Mouse (Mus musculus) kidney, embryonic 14.5 days (tissue): ENCODE results near the gene Rbpj. TPM values are rescaled to one million over a fixed set of nuclear protein-coding genes. Genes with fewer than 3 reads are reported as not detected.

Source experiments
- ATAC-seq: fragments of 200-750 bp; cut with Nextera tagmentation; 2 replicates; pipeline ENCODE4 v1.8.0; 2017; ENCODE audit warnings: moderate number of reproducible peaks, mild to moderate bottlenecking, moderate TSS enrichment, moderate library complexity; ENCODE audit not compliant: low FRiP score, low TSS enrichment
- H3K27ac ChIP-seq: fragments of 300-500 bp; sonication (generic); 2 replicates; pipeline ENCODE4 v1.5.1; 2014; ENCODE audit warnings: low read depth, mild to moderate bottlenecking, low read length, moderate library complexity, mixed read lengths
- H3K27me3 ChIP-seq: fragments of 300-500 bp; sonication (generic); 2 replicates; pipeline ENCODE4 v1.6.1; 2014; ENCODE audit warnings: mild to moderate bottlenecking, low read length; ENCODE audit not compliant: control insufficient read depth, insufficient read depth
- H3K36me3 ChIP-seq: fragments of 300-500 bp; sonication (generic); 2 replicates; pipeline ENCODE4 v1.6.1; 2014; ENCODE audit warnings: low read length, mixed read lengths; ENCODE audit not compliant: control insufficient read depth, insufficient read depth
- H3K4me1 ChIP-seq: fragments of 300-500 bp; sonication (generic); 2 replicates; pipeline ENCODE4 v1.6.1; 2014; ENCODE audit warnings: low read length, mixed read lengths; ENCODE audit not compliant: control insufficient read depth, insufficient read depth
- H3K4me2 ChIP-seq: fragments of 300-500 bp; sonication (generic); replicated peaks from 2 replicates; pipeline ENCODE4 v1.6.1; 2014; ENCODE audit warnings: low read depth, mild to moderate bottlenecking, low read length
- H3K4me3 ChIP-seq: fragments of 300-500 bp; sonication (generic); 2 replicates; pipeline ENCODE4 v1.5.1; 2014; ENCODE audit warnings: mild to moderate bottlenecking, low read length
- H3K9ac ChIP-seq: fragments of 300-500 bp; sonication (generic); 2 replicates; pipeline ENCODE4 v1.6.1; 2014; ENCODE audit warnings: low read depth, mild to moderate bottlenecking, low read length, moderate library complexity
- H3K9me3 ChIP-seq: fragments of 300-500 bp; sonication (generic); 2 replicates; pipeline ENCODE4 v1.6.1; 2016; ENCODE audit warnings: low read length; ENCODE audit not compliant: control insufficient read depth
- WGBS: fragments of 180-500 bp; shearing (Covaris S2); extraction: QIAGEN DNeasy Blood & Tissue Kit; methylation state at CpG from one replicate; pipeline ENCODE4 v1.1.7; 2014; 5-methylcytosine and 5-hydroxymethylcytosine counted together
- polyA plus RNA-seq: library from polyadenylated mRNA; unstranded; fragments of >200 nt; fragmentation: Nextera tagmentation; extraction: Ambion mirVana; gene quantifications from 2 replicates; pipeline ENCODE4 v1.2.1, GENCODE M21; 2014

Gene Rbpj
- polyA plus RNA-seq, 1 experiment from 2014 or later = 47.4 TPM

DNA sequence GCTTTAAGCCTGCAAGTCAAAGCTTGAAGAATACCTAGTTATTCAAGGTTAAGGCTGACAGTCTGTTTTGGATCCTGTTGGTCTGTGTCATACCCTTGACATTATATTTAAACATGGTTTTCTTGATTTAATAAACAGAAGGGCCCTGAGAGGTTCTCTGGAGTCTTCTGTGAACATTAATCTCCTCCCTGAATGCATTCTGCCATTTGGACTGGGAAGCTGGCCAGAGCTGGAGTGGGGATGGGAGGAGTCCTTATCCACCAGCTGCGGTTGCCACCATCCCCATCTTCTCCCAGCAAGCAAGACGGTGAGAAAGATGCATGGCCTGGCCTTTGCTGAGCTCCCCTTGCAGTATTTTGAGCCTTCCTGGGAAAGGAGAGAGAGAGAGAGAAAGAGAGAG, 220.4 kb downstream of the Rbpj start:
- no peaks in the 10 kb centered on the region for H3K4me1 ChIP-seq
- no peak for ATAC-seq
- 83% methylated on average over 2 of the region's 2 CpGs for WGBS
- no peak overlapping the region for H3K4me2 ChIP-seq
- H3K9me3 ChIP-seq = no peaks in the 10 kb centered on the region
- no peak overlapping the region for H3K9ac ChIP-seq
- H3K36me3 ChIP-seq = no peaks in the 10 kb centered on the region
- H3K27ac ChIP-seq = no peak overlapping the region
- H3K27me3 ChIP-seq = no peaks in the 10 kb centered on the region
- H3K4me3 ChIP-seq = no peak overlapping the region

- H3K4me3 ChIP-seq = no peak overlapping the region
- WGBS = 72% methylated on average over 7 of the region's 7 CpGs
Measured at GRCm38 (mm10) chr5:53688326-53688725, 222.4 kb downstream of the Rbpj start.

DNA sequence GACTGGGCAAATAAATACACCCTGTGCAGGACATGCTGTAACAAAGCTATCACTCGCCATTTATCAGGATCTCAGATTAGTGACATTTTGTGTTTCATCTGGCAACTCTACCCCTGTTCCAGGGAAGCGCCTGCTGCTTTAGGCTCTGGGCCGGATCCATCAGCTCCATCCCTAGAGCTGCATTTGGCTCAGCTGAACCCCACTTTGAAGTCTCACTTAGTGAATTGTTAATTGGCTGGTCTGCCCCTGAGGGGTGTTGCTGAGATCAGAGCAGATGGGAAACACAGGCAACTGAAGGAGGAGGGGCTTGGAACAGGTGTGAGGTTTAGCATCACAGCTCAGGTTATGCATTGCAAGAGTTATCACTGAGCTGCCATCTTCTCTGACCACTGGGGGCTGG, 225.6 kb downstream of the Rbpj start:
- ATAC-seq = no peak
- H3K36me3 ChIP-seq = no peaks in the 10 kb centered on the region
- H3K27ac ChIP-seq = no peak overlapping the region
- no peak overlapping the region for H3K4me2 ChIP-seq
- WGBS = 78% methylated on average over 3 of the region's 3 CpGs
- no peaks in the 10 kb centered on the region for H3K4me1 ChIP-seq
- H3K4me3 ChIP-seq = no peak overlapping the region
- H3K9ac ChIP-seq = no peak overlapping the region
- no peaks in the 10 kb centered on the region for H3K27me3 ChIP-seq
- no peaks in the 10 kb centered on the region for H3K9me3 ChIP-seq

More at GRCm38 (mm10) chr5:53688326-53688725, 222.4 kb downstream of the Rbpj start:
- no peaks in the 10 kb centered on the region for H3K4me1 ChIP-seq
- no peak overlapping the region for H3K4me2 ChIP-seq
- no peaks in the 10 kb centered on the region for H3K9me3 ChIP-seq
- no peaks in the 10 kb centered on the region for H3K36me3 ChIP-seq
- H3K27me3 ChIP-seq = no peaks in the 10 kb centered on the region
- no peak overlapping the region for H3K9ac ChIP-seq
- no peak for ATAC-seq
- no peak overlapping the region for H3K27ac ChIP-seq

DNA sequence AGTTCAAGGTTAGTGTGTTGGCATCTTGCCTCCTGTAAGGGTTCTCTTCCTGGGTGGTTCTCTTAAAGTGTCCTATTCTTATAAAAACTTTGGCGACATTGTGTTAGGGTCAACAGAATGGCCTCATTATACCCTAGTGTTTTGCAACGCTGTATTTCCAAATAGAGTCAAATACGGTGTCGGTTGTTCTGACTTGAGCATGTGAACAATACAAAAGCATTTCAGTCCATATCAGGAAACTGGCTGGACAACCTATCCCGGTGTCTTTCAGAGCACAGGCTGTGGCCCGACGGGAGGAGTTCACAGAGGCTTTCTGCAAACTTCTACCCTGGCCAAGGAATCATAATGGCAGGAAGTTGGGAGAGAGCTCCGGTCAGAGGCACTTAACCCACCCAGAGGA, 226.1 kb downstream of the Rbpj start:
- H3K9ac ChIP-seq = no peak overlapping the region
- no peak overlapping the region for H3K4me2 ChIP-seq
- H3K27me3 ChIP-seq = no peaks in the 10 kb centered on the region
- WGBS = 79% methylated on average over 8 of the region's 8 CpGs
- no peaks in the 10 kb centered on the region for H3K9me3 ChIP-seq
- no peaks in the 10 kb centered on the region for H3K36me3 ChIP-seq
- no peak for ATAC-seq
- no peaks in the 10 kb centered on the region for H3K4me1 ChIP-seq
- no peak overlapping the region for H3K4me3 ChIP-seq
- H3K27ac ChIP-seq = no peak overlapping the region

GRCm38 (mm10) chr5:53692662-53693061, 226.7 kb downstream of the Rbpj start:
- no peak for ATAC-seq
- H3K36me3 ChIP-seq = no peaks in the 10 kb centered on the region
- no peak overlapping the region for H3K4me3 ChIP-seq
- 89% methylated on average over 1 of the region's 1 CpGs for WGBS
- H3K9me3 ChIP-seq = no peaks in the 10 kb centered on the region
- H3K27ac ChIP-seq = no peak overlapping the region
- no peaks in the 10 kb centered on the region for H3K27me3 ChIP-seq
- H3K4me2 ChIP-seq = no peak overlapping the region
- no peak overlapping the region for H3K9ac ChIP-seq
- no peaks in the 10 kb centered on the region for H3K4me1 ChIP-seq

- Histone ChIP-seq H3K4me1 (no peaks in the 10 kb centered on the region), H3K9me3 (no peaks in the 10 kb centered on the region), H3K9ac (no peak overlapping the region), H3K4me2 (no peak overlapping the region), H3K27ac (no peak overlapping the region), H3K27me3 (no peaks in the 10 kb centered on the region), H3K36me3 (no peaks in the 10 kb centered on the region), H3K4me3 (no peak overlapping the region)
- ATAC-seq = no peak
- 69% methylated on average over 3 of the region's 3 CpGs for WGBS
Measured at GRCm38 (mm10) chr5:53696701-53697100, 230.7 kb downstream of the Rbpj start.

DNA sequence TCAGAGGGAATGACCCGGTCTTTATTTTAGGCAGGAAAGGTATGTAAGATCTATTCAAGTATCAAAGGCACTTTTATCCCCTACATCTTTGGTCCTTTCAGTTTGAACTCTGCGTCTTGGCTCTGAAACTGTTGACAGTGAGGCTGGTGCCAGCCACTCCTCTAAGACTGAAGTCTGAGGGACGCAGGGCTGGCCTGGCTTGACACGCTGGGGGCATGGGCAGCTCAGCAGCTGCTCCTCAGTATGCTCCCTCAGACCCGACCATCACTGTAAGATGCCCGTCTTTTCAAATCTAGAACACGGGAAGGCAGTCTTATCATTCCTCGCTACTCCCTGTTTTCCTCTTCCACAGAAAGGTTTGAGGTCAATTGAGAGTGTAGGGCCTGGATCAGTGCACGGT, 231.8 kb downstream of the Rbpj start:
- H3K4me1 ChIP-seq = no peaks in the 10 kb centered on the region
- H3K27me3 ChIP-seq = no peaks in the 10 kb centered on the region
- H3K4me3 ChIP-seq = no peak overlapping the region
- H3K27ac ChIP-seq = no peak overlapping the region
- ATAC-seq = no peak
- no peak overlapping the region for H3K9ac ChIP-seq
- no peak overlapping the region for H3K4me2 ChIP-seq
- whole genome bisulfite sequencing = 64% methylated on average over 9 of the region's 9 CpGs
- no peaks in the 10 kb centered on the region for H3K36me3 ChIP-seq
- H3K9me3 ChIP-seq = no peaks in the 10 kb centered on the region

GRCm38 (mm10) chr5:53702686-53703085, 236.7 kb downstream of the Rbpj start:
- Histone ChIP-seq H3K27me3 (no peaks in the 10 kb centered on the region), H3K4me3 (no peak overlapping the region), H3K36me3 (no peaks in the 10 kb centered on the region), H3K4me1 (0 out of 2 replicates have a peak, but pooled peaks cover 10% of the 10 kb centered on the region), H3K9me3 (no peaks in the 10 kb centered on the region), H3K4me2 (no peak overlapping the region), H3K27ac (no peak overlapping the region), H3K9ac (no peak overlapping the region)
- ATAC-seq = no peak
- 93% methylated on average over 14 of the region's 14 CpGs for WGBS
